ENCODE assay signal across 8 mouse cellular contexts in the genomic region with DNA sequence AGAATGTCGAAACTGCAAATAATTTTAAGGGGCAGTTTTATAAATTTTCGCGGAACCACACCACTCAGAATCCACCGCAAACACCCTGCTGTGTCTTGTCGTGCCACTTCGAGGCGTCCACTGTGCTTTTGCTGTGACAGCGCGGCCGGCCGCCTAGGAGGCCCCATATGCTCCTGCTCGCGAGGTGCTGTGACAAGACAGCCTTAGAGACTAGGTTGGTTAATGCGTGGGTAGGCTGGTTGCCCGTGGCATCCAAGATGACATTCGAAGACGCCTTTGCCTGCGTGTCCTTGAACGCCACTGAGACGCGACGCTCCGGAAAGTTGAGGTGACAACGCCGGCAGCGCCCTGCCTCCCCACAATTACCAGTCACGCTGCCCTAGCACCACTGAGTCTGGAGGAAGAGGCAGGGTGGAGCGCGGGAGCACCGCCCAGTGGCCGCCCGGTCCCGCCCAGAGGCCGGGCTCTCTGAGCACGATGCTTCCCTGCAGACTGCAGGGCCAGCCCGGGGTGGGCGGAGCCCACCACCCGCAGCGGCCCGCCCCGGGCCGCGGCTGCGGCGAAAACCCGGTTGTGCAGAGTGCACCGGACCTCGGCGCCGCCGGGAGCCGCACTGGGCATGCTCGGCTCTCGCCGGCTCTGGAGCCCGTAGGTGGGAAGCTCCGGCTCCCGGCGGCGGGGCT. TPM values are rescaled to one million over a fixed set of nuclear protein-coding genes. Genes with fewer than 3 reads are reported as not detected.
DNase-seq lines count a peak whose midpoint lies in the region; ATAC-seq and TF ChIP-seq lines count a peak whose summit lies in the region.

A gene (plus strand): TSS at position 578 of the 683 bp plus-strand sequence.

- WGBS in forebrain, postnatal 0 days, result under 1% methylated on average over 60 of the region's 60 CpGs
- WGBS in neural tube, embryonic 14.5 days, result 1% methylated on average over 53 of the region's 60 CpGs

- H3K27ac ChIP-seq in forebrain, postnatal 0 days (ENCODE audit: low read depth, low read length), result peak within 1 kb of the TSS; percentile 76
- H3K27ac ChIP-seq in neural tube, embryonic 14.5 days (ENCODE audit: low read depth, low read length), result peak within 1 kb of the TSS; percentile 73
- H3K27ac ChIP-seq in testis, adult 2 months (ENCODE audit: control insufficient read depth, insufficient read depth, low read depth, low read length), result no peak within 1 kb of the TSS

- H3K9ac ChIP-seq in forebrain, postnatal 0 days, result peak within 1 kb of the TSS; percentile 66
- peak within 1 kb of the TSS; percentile 64 for H3K9ac ChIP-seq in neural tube, embryonic 14.5 days (replicated peaks; ENCODE audit: low read depth, low read length)

- intact Hi-C loops in heart, postnatal 36 days (cut with DNase I), result loop anchor here (5.0 to 10.0 kb wide), 4 partner anchors 235 to 852 kb away; a partner anchor contains a TSS

- no peak for TF ChIP-seq CTCF in forebrain, postnatal 0 days (IDR thresholded peaks at IDR 0.05; ENCODE audit: low read depth)
- TF ChIP-seq CTCF in testis, adult 2 months (IDR thresholded peaks at IDR 0.05; ENCODE audit: control insufficient read depth, insufficient read depth, insufficient replicate concordance, low read depth, low read length), result no peak

- H3K4me3 ChIP-seq in forebrain, postnatal 0 days (ENCODE audit: low read depth, low read length), result peak within 1 kb of the TSS; percentile 63
- peak within 1 kb of the TSS; percentile 69 for H3K4me3 ChIP-seq in neural tube, embryonic 14.5 days (ENCODE audit: low read depth, low read length)
- peak within 1 kb of the TSS; percentile 78 for H3K4me3 ChIP-seq in testis, adult 2 months (ENCODE audit: control insufficient read depth, low read depth, low read length)

- no peaks in the 10 kb centered on the region for H3K9me3 ChIP-seq in forebrain, postnatal 0 days (ENCODE audit: low read length)
- no peaks in the 10 kb centered on the region for H3K9me3 ChIP-seq in neural tube, embryonic 14.5 days (ENCODE audit: control insufficient read depth, low read length)

- no peaks in the 10 kb centered on the region for H3K27me3 ChIP-seq in forebrain, postnatal 0 days (ENCODE audit: insufficient read depth, low read length)
- H3K27me3 ChIP-seq in neural tube, embryonic 14.5 days (ENCODE audit: control insufficient read depth, insufficient read depth, low read length), result no peaks in the 10 kb centered on the region
- no peaks in the 10 kb centered on the region for H3K27me3 ChIP-seq in testis, adult 2 months (ENCODE audit: control insufficient read depth, insufficient read depth, low read length)

- DNase-seq in MN1 (ENCODE audit: low spot score), result peak; percentile 96
- DNase-seq in cerebellum, adult 8-10 months, result peak; percentile 87
- DNase-seq in forebrain, postnatal 0 days, result peak; percentile 96
- DNase-seq in heart, postnatal 36 days, result peak; percentile 84 to 85
- DNase-seq in layer of hippocampus, adult 18-20 months (ENCODE audit: low spot score in 2 of 2), result peak; percentile 92 to 96
- DNase-seq in lung, adult 18-20 months, result peak; percentile 92 to 93

- no peak for TF ChIP-seq POLR2A in testis, adult 2 months (IDR thresholded peaks at IDR 0.05; ENCODE audit: control insufficient read depth, low read depth, low read length)

- no peaks in the 10 kb centered on the region for H3K4me1 ChIP-seq in forebrain, postnatal 0 days (ENCODE audit: insufficient read depth)
- H3K4me1 ChIP-seq in neural tube, embryonic 14.5 days (ENCODE audit: control insufficient read depth, insufficient read depth, low read length), result no peaks in the 10 kb centered on the region
- H3K4me1 ChIP-seq in testis, adult 2 months (ENCODE audit: control insufficient read depth, insufficient read depth, low read length), result peaks cover 7% of the 10 kb centered on the region

- no peaks in the 10 kb centered on the region for H3K36me3 ChIP-seq in forebrain, postnatal 0 days (ENCODE audit: insufficient read depth)
- H3K36me3 ChIP-seq in neural tube, embryonic 14.5 days (ENCODE audit: control insufficient read depth, insufficient read depth, low read length), result no peaks in the 10 kb centered on the region
- H3K36me3 ChIP-seq in testis, adult 2 months (ENCODE audit: control insufficient read depth, insufficient read depth, low read length), result no peaks in the 10 kb centered on the region

- H3K4me2 ChIP-seq in forebrain, postnatal 0 days (ENCODE audit: low read depth), result peak within 1 kb of the TSS; percentile 95
- peak within 1 kb of the TSS; percentile 92 for H3K4me2 ChIP-seq in neural tube, embryonic 14.5 days (ENCODE audit: low read depth, low read length)

- peak; percentile 94 for ATAC-seq in forebrain, postnatal 0 days
- ATAC-seq in neural tube, embryonic 14.5 days (ENCODE audit: low read depth), result peak; percentile 97

RNA-seq across cellular contexts. Expression of the gene that starts here (rescaled TPM):
- total RNA-seq in forebrain, postnatal 0 days (2014; rRNA removed), result 8.0 and 9.1 TPM in 2 replicates
- polyA plus RNA-seq in forebrain, postnatal 0 days (2015; fragmentation: Nextera tagmentation; extraction: Ambion mirVana), result 1.3 and 2.4 TPM in 2 replicates
- total RNA-seq in heart, postnatal 36 days (2021), result 10 to 100 TPM in 1 of 2 experiments, 1 to 10 TPM in 1; 8.7 to 10.4 TPM
- total RNA-seq in layer of hippocampus, adult 18-20 months (2021), result 10 to 100 TPM; 46.6 to 50.4 TPM
- polyA plus RNA-seq in neural tube, embryonic 14.5 days (2014; fragmentation: Nextera tagmentation; extraction: Ambion mirVana), result 8.9 and 9.0 TPM in 2 replicates
- polyA plus RNA-seq in testis, adult 2 months (2012; rRNA removed), result 179 and 210 TPM in 2 replicates

Comparison
In these comparisons a context has a peak if more than half of its experiments do, and no peak if none do; other contexts are left out.
1. RNA of the gene that starts here (polyA plus RNA-seq): 179 to 210 TPM in testis, adult 2 months; 8.9 to 9.0 TPM in neural tube, embryonic 14.5 days and 1.3 to 2.4 TPM in forebrain, postnatal 0 days; every median in the first group is over 10 times any median in the second.
2. Peak in every context shown above with its lines, with median percentiles within 50 percentile points of each other: DNase-seq and H3K4me3 ChIP-seq.